Mouse (Mus musculus) thymus, adult 2 months (tissue): ENCODE results near the gene Fstl3.
A peak's percentile ranks its signal among the peaks of the same experiment; 100 is the strongest.

ENCODE experiments used
- CTCF ChIP-seq: fragments of 200-500 bp; IDR thresholded peaks from 2 replicates; pipeline ENCODE4 v1.5.1; 2012; ENCODE audit warnings: mild to moderate bottlenecking, control low read depth, low read length, moderate library complexity, borderline replicate concordance; ENCODE audit not compliant: control insufficient read depth, poor library complexity, insufficient read depth; ENCODE audit errors: extremely low read depth
- POLR2A ChIP-seq: fragments of 200-500 bp; IDR thresholded peaks from 2 replicates; pipeline ENCODE4 v1.6.1; 2012; ENCODE audit warnings: mild to moderate bottlenecking, low read length, control low read depth, moderate library complexity; ENCODE audit not compliant: control insufficient read depth, poor library complexity, insufficient read depth; ENCODE audit errors: extremely low read depth

GRCm38 (mm10) chr10:79811736-79812637 lies 34.9 kb downstream of the Fstl3 start:
- peak; percentile 86 for TF ChIP-seq CTCF
- no peak for TF ChIP-seq POLR2A
